Mouse (Mus musculus): ENCODE results near the gene Kdm6b. TPM values are rescaled to one million over a fixed set of nuclear protein-coding genes. Genes with fewer than 3 reads are reported as not detected.
A peak's percentile ranks its signal among the peaks of the same experiment; 100 is the strongest.

Kdm6b gene
- polyA plus RNA-seq, 1 experiment from 2014 or later, result 23.2 TPM

GRCm38 (mm10) chr11:69399201-69400082, 14.0 kb downstream of the Kdm6b start:
- Histone ChIP-seq H3K9me3 (replicated peaks; ENCODE audit: low read length) (no peaks in the 10 kb centered on the region), H3K27me3 (ENCODE audit: insufficient read depth, low read length) (no peaks in the 10 kb centered on the region), H3K4me3 (replicated peaks; ENCODE audit: low read depth, low read length) (no peak overlapping the region), H3K27ac (no peak overlapping the region), H3K4me1 (replicated peaks; ENCODE audit: insufficient read depth, low read length) (peaks cover 13% of the 10 kb centered on the region; the same call in 1 of the 2 replicates), H3K36me3 (ENCODE audit: insufficient read depth, low read length) (peaks cover 38% of the 10 kb centered on the region), H3K4me2 (ENCODE audit: low read length) (peak overlapping the region; percentile 73), H3K9ac (ENCODE audit: low read depth, low read length) (no peak overlapping the region)
- no peak for ATAC-seq (replicated peaks; ENCODE audit: low FRiP score, low read depth)
- TF ChIP-seq CTCF (IDR thresholded peaks at IDR 0.05; ENCODE audit: low read depth), result no peak
- 45% methylated on average over 65 of the region's 66 CpGs for WGBS
- DNase-seq (ENCODE audit: low spot score), result peak; percentile 41

GRCm38 (mm10) chr11:69398486-69399200, 14.8 kb downstream of the Kdm6b start:
- Histone ChIP-seq H3K9ac (ENCODE audit: low read depth, low read length) (peak overlapping the region; percentile 86; the same call in 1 of the 2 replicates), H3K27ac (peak overlapping the region; percentile 97), H3K4me1 (replicated peaks; ENCODE audit: insufficient read depth, low read length) (peaks cover 13% of the 10 kb centered on the region; the same call in 1 of the 2 replicates), H3K4me2 (ENCODE audit: low read length) (peak overlapping the region; percentile 73), H3K9me3 (replicated peaks; ENCODE audit: low read length) (no peaks in the 10 kb centered on the region), H3K27me3 (ENCODE audit: insufficient read depth, low read length) (no peaks in the 10 kb centered on the region), H3K36me3 (ENCODE audit: insufficient read depth, low read length) (peaks cover 31% of the 10 kb centered on the region), H3K4me3 (replicated peaks; ENCODE audit: low read depth, low read length) (peak overlapping the region; percentile 38)
- TF ChIP-seq CTCF (IDR thresholded peaks at IDR 0.05; ENCODE audit: low read depth), result no peak
- DNase-seq (ENCODE audit: low spot score) (no peak), ATAC-seq (replicated peaks; ENCODE audit: low FRiP score, low read depth) (no peak)
- WGBS, result 41% methylated on average over 21 of the region's 21 CpGs

- Histone ChIP-seq H3K9ac (ENCODE audit: low read depth, low read length) (peak within 1 kb of the TSS; percentile 86), H3K27ac (peak within 1 kb of the TSS; percentile 97), H3K9me3 (replicated peaks; ENCODE audit: low read length) (no peaks in the 10 kb centered on the region), H3K27me3 (ENCODE audit: insufficient read depth, low read length) (no peaks in the 10 kb centered on the region), H3K4me2 (ENCODE audit: low read length) (peak within 1 kb of the TSS; percentile 73), H3K4me1 (replicated peaks; ENCODE audit: insufficient read depth, low read length) (peaks cover 13% of the 10 kb centered on the region; the same call in 1 of the 2 replicates), H3K36me3 (ENCODE audit: insufficient read depth, low read length) (peaks cover 25% of the 10 kb centered on the region), H3K4me3 (replicated peaks; ENCODE audit: low read depth, low read length) (peak within 1 kb of the TSS; percentile 38)
- TF ChIP-seq CTCF (IDR thresholded peaks at IDR 0.05; ENCODE audit: low read depth), result no peak
- DNase-seq (ENCODE audit: low spot score) (peak; percentile 47), ATAC-seq (replicated peaks; ENCODE audit: low FRiP score, low read depth) (no peak)
- WGBS, result 19% methylated on average over 16 of the region's 16 CpGs
Observed at GRCm38 (mm10) chr11:69398059-69398458, 15.4 kb downstream of the Kdm6b start, which contains the start of gene Tmem88. Gene Tmem88, minus strand, starts transcription at chr11:69398234.

GRCm38 (mm10) chr11:69397581-69398057, 15.9 kb downstream of the Kdm6b start:
- Histone ChIP-seq H3K9me3 (replicated peaks; ENCODE audit: low read length) (no peaks in the 10 kb centered on the region), H3K4me1 (replicated peaks; ENCODE audit: insufficient read depth, low read length) (peaks cover 13% of the 10 kb centered on the region; the same call in 1 of the 2 replicates), H3K4me2 (ENCODE audit: low read length) (peak overlapping the region; percentile 73), H3K27me3 (ENCODE audit: insufficient read depth, low read length) (no peaks in the 10 kb centered on the region), H3K9ac (ENCODE audit: low read depth, low read length) (peak overlapping the region; percentile 86), H3K27ac (peak overlapping the region; percentile 97), H3K36me3 (ENCODE audit: insufficient read depth, low read length) (peaks cover 25% of the 10 kb centered on the region), H3K4me3 (replicated peaks; ENCODE audit: low read depth, low read length) (peak overlapping the region; percentile 38)
- WGBS, result 18% methylated on average over 24 of the region's 24 CpGs
- ATAC-seq (replicated peaks; ENCODE audit: low FRiP score, low read depth) (no peak), DNase-seq (ENCODE audit: low spot score) (peak; percentile 55)
- TF ChIP-seq CTCF (IDR thresholded peaks at IDR 0.05; ENCODE audit: low read depth), result peak; percentile 34; the same call in 1 of the 2 replicates

- WGBS, result 30% methylated on average over 11 of the region's 11 CpGs
- Histone ChIP-seq H3K36me3 (ENCODE audit: insufficient read depth, low read length) (peaks cover 19% of the 10 kb centered on the region), H3K4me3 (replicated peaks; ENCODE audit: low read depth, low read length) (peak overlapping the region; percentile 67; the same call in 1 of the 2 replicates), H3K27ac (peak overlapping the region; percentile 97), H3K9me3 (replicated peaks; ENCODE audit: low read length) (no peaks in the 10 kb centered on the region), H3K4me2 (ENCODE audit: low read length) (peak overlapping the region; percentile 73), H3K27me3 (ENCODE audit: insufficient read depth, low read length) (no peaks in the 10 kb centered on the region), H3K4me1 (replicated peaks; ENCODE audit: insufficient read depth, low read length) (peaks cover 13% of the 10 kb centered on the region; the same call in 1 of the 2 replicates), H3K9ac (ENCODE audit: low read depth, low read length) (peak overlapping the region; percentile 86)
- ATAC-seq (replicated peaks; ENCODE audit: low FRiP score, low read depth) (no peak), DNase-seq (ENCODE audit: low spot score) (peak; percentile 66)
- TF ChIP-seq CTCF (IDR thresholded peaks at IDR 0.05; ENCODE audit: low read depth), result no peak
Observed at GRCm38 (mm10) chr11:69396772-69397171, 16.7 kb downstream of the Kdm6b start.
